Mouse (Mus musculus) liver, embryonic 14.5 days (tissue): ENCODE measurements around the gene Cpb1. TPM values are rescaled to one million over a fixed set of nuclear protein-coding genes. Genes with fewer than 3 reads are reported as not detected.

Source experiments
- ATAC-seq: fragments of 200-750 bp; cut with Nextera tagmentation; 2 replicates; pipeline ENCODE4 v1.8.0; 2017; ENCODE audit warnings: moderate number of reproducible peaks, mild to moderate bottlenecking, moderate library complexity; ENCODE audit not compliant: insufficient read depth
- DNase-seq, 3 experiments: peaks; one replicate each; pipeline ENCODE4 v3.0.0-alpha.2; 2012 to 2013; ENCODE audit warnings: low read depth in 3 of 3, low spot score in 3 of 3
- H3K27ac ChIP-seq: fragments of 300-500 bp; sonication (generic); 2 replicates; pipeline ENCODE4 v1.5.1; 2014; ENCODE audit warnings: moderate library complexity, mild to moderate bottlenecking, control low read depth, inconsistent platforms
- H3K27me3 ChIP-seq: fragments of 300-500 bp; sonication (generic); 2 replicates; pipeline ENCODE4 v1.6.1; 2014; ENCODE audit warnings: mild to moderate bottlenecking, low read length, moderate library complexity; ENCODE audit not compliant: control insufficient read depth, insufficient read depth
- H3K36me3 ChIP-seq: fragments of 300-500 bp; sonication (generic); replicated peaks from 2 replicates; pipeline ENCODE4 v1.6.1; 2014; ENCODE audit warnings: low read depth; ENCODE audit not compliant: control insufficient read depth, insufficient read depth
- H3K4me1 ChIP-seq, 2 experiments: fragments of 200-500 bp in 1 of 2; fragments of 300-500 bp in 1 of 2; sonication (generic) in 1 of 2; replicated peaks; 2 replicates each; pipeline ENCODE4 v1.6.1; 2012 to 2014; ENCODE audit warnings: antibody characterized with exemption in 1 of 2, inconsistent platforms in 1 of 2, low read length in 1 of 2; ENCODE audit not compliant: control insufficient read depth in 2 of 2, insufficient read depth in 2 of 2
- H3K4me2 ChIP-seq: fragments of 300-500 bp; sonication (generic); 2 replicates; pipeline ENCODE4 v1.6.1; 2014; ENCODE audit warnings: low read depth, mild to moderate bottlenecking, control low read depth, moderate library complexity
- H3K4me3 ChIP-seq, 2 experiments: fragments of 200-500 bp in 1 of 2; fragments of 300-500 bp in 1 of 2; sonication (generic) in 1 of 2; 2 replicates each; pipeline ENCODE4 v1.5.1; 2012 to 2014; ENCODE audit warnings: low read depth in 2 of 2, low read length in 2 of 2, mild to moderate bottlenecking in 2 of 2, control low read depth in 1 of 2, inconsistent platforms in 1 of 2, moderate library complexity in 1 of 2; ENCODE audit not compliant: insufficient read depth in 1 of 2
- H3K9ac ChIP-seq: fragments of 300-500 bp; sonication (generic); replicated peaks from 2 replicates; pipeline ENCODE4 v1.6.1; 2014; ENCODE audit warnings: mild to moderate bottlenecking, control low read depth, moderate library complexity
- H3K9me3 ChIP-seq: fragments of 300-500 bp; sonication (generic); 2 replicates; pipeline ENCODE4 v1.6.1; 2016; ENCODE audit warnings: low read length, mixed read lengths; ENCODE audit not compliant: control insufficient read depth
- CTCF ChIP-seq: IDR thresholded peaks from 2 replicates; pipeline ENCODE4 v1.5.1; 2016; ENCODE audit warnings: antibody characterized with exemption, low read depth, control low read depth
- EP300 ChIP-seq: IDR thresholded peaks from 2 replicates; pipeline ENCODE4 v1.6.1; 2016; ENCODE audit warnings: antibody characterized with exemption, low read depth
- WGBS: fragments of 180-500 bp; shearing (Covaris S2); extraction: QIAGEN DNeasy Blood & Tissue Kit; methylation state at CpG from one replicate; pipeline ENCODE4 v1.1.7; 2014; ENCODE audit not compliant: insufficient replicate concordance; 5-methylcytosine and 5-hydroxymethylcytosine counted together
- polyA plus RNA-seq, 2 experiments: library from polyadenylated mRNA; depleted of rRNA in 1 of 2; stranded (reverse) in 1 of 2; unstranded in 1 of 2; fragments of >200 nt; fragmentation: Nextera tagmentation in 1 of 2; extraction: Ambion mirVana in 1 of 2; gene quantifications; 2 replicates each; pipeline versions ENCODE4 v1.2.1 to v1.2.3; 2012 to 2014

Gene Cpb1
- polyA plus RNA-seq, 2 experiments = 0.01 TPM; not detected in 1

GRCm38 (mm10) chr3:20254566-20255479 is 20.7 kb downstream of the Cpb1 start:
- no peak overlapping the region for H3K4me2 ChIP-seq
- DNase-seq (no peak), ATAC-seq (no peak)
- 35% methylated on average over 9 of the region's 9 CpGs for WGBS
- H3K4me1 ChIP-seq = no peaks in the 10 kb centered on the region
- H3K4me3 ChIP-seq = no peak overlapping the region
- H3K9ac ChIP-seq = no peak overlapping the region
- H3K9me3 ChIP-seq = no peaks in the 10 kb centered on the region
- TF ChIP-seq EP300 (no peak), CTCF (peak; percentile 17; the same call in 1 of the 2 replicates)
- H3K27ac ChIP-seq = no peak overlapping the region
- H3K27me3 ChIP-seq = no peaks in the 10 kb centered on the region
- H3K36me3 ChIP-seq = no peaks in the 10 kb centered on the region

GRCm38 (mm10) chr3:20243913-20244312 is 31.6 kb downstream of the Cpb1 start:
- no peaks in the 10 kb centered on the region for H3K36me3 ChIP-seq
- H3K9me3 ChIP-seq = no peaks in the 10 kb centered on the region
- no peak overlapping the region for H3K4me3 ChIP-seq
- DNase-seq (no peak), ATAC-seq (no peak)
- H3K27me3 ChIP-seq = no peaks in the 10 kb centered on the region
- H3K9ac ChIP-seq = no peak overlapping the region
- H3K4me1 ChIP-seq = no peaks in the 10 kb centered on the region
- no peak for TF ChIP-seq CTCF
- peak; percentile 10; the same call in 1 of the 2 replicates for TF ChIP-seq EP300
- 9% methylated on average over 1 of the region's 1 CpGs for WGBS
- no peak overlapping the region for H3K27ac ChIP-seq
- H3K4me2 ChIP-seq = no peak overlapping the region

GRCm38 (mm10) chr3:20242050-20242449 is 33.5 kb downstream of the Cpb1 start, which contains the start of gene Cpa3:
TSS of gene Cpa3 (minus strand) at chr3:20242181.
- Histone ChIP-seq H3K9me3 (no peaks in the 10 kb centered on the region), H3K9ac (no peak within 1 kb of the TSS), H3K4me3 (no peak within 1 kb of the TSS), H3K27me3 (no peaks in the 10 kb centered on the region), H3K4me2 (no peak within 1 kb of the TSS), H3K27ac (no peak within 1 kb of the TSS), H3K36me3 (no peaks in the 10 kb centered on the region), H3K4me1 (no peaks in the 10 kb centered on the region)
- ATAC-seq (no peak), DNase-seq (no peak)
- TF ChIP-seq EP300 (no peak), CTCF (no peak)
- WGBS = 4% methylated on average over 3 of the region's 3 CpGs

GRCm38 (mm10) chr3:20239741-20240140 is 35.8 kb downstream of the Cpb1 start:
- H3K4me2 ChIP-seq = no peak overlapping the region
- H3K27me3 ChIP-seq = no peaks in the 10 kb centered on the region
- H3K36me3 ChIP-seq = no peaks in the 10 kb centered on the region
- no peak overlapping the region for H3K27ac ChIP-seq
- no peaks in the 10 kb centered on the region for H3K4me1 ChIP-seq
- 26% methylated on average over 3 of the region's 3 CpGs for WGBS
- no peak for DNase-seq
- no peaks in the 10 kb centered on the region for H3K9me3 ChIP-seq
- no peak for TF ChIP-seq EP300
- TF ChIP-seq CTCF = no peak
- H3K4me3 ChIP-seq = no peak overlapping the region
- no peak overlapping the region for H3K9ac ChIP-seq
- ATAC-seq = no peak

- Histone ChIP-seq H3K9me3 (no peaks in the 10 kb centered on the region), H3K27me3 (no peaks in the 10 kb centered on the region), H3K4me1 (no peaks in the 10 kb centered on the region), H3K9ac (no peak overlapping the region), H3K4me2 (no peak overlapping the region), H3K4me3 (no peak overlapping the region), H3K27ac (no peak overlapping the region), H3K36me3 (no peaks in the 10 kb centered on the region)
- no peak for DNase-seq
- TF ChIP-seq CTCF (no peak), EP300 (no peak)
- WGBS = 34% methylated on average over 1 of the region's 1 CpGs
- no peak for ATAC-seq
Measured at GRCm38 (mm10) chr3:20236965-20237364, 38.6 kb downstream of the Cpb1 start.
